Mouse (Mus musculus): Measurements from ENCODE around the gene Gm15107.
"Not testable (repeated sequence)": the region's sequence is repeated elsewhere in the genome, so short reads cannot be mapped to it uniquely, and the experiment has no call there.

Gm15107 gene

GRCm38 (mm10) chrX:148180424-148180823 is at the start of gene Gm15107:
Gm15107 (plus strand) TSS chrX:148180724.
- not testable (repeated sequence) for DNase-seq (ENCODE audit: extremely low spot score, low read depth, low spot score)

All from hindlimb bud, embryonic 11.5 days (tissue).